Mouse (Mus musculus): Measurements from ENCODE around the gene Tmprss5. TPM values are rescaled to one million over a fixed set of nuclear protein-coding genes. Genes with fewer than 3 reads are reported as not detected.

Gene Tmprss5
- 1.2 and 1.6 TPM in 2 replicates for polyA plus RNA-seq (2021; fragmentation: Nextera tagmentation)
- long read RNA-seq, experiment 1, partial matches to known transcripts, result 13 of 16 reads
- long read RNA-seq, experiment 1, other reads (novel, unspliced or antisense), result 2 of 16 reads
- long read RNA-seq, experiment 2, partial matches to known transcripts, result 1 of 2 reads
- long read RNA-seq, experiment 2, other reads (novel, unspliced or antisense), result 1 of 2 reads

GRCm38 (mm10) chr9:49081107-49081506 lies at the start of gene Tmprss5:
TSS of gene Tmprss5 (plus strand) at chr9:49081260.

GRCm38 (mm10) chr9:49055333-49056205 lies 25.5 kb upstream of the Tmprss5 start, which contains the start of gene Zw10:
TSS of gene Zw10 (plus strand) at chr9:49055613.

Other genes starting within 250 kb of the Tmprss5 start
- gene Zbtb16, start 245.0 kb upstream of the Tmprss5 start, polyA plus RNA-seq (2021; fragmentation: Nextera tagmentation), result 4.9 and 5.4 TPM in 2 replicates
- 6.3 and 9.8 TPM in 2 replicates for gene Htr3a, start 170.2 kb upstream of the Tmprss5 start, polyA plus RNA-seq (2021; fragmentation: Nextera tagmentation)
- gene Htr3b, start 116.3 kb upstream of the Tmprss5 start, polyA plus RNA-seq (2021; fragmentation: Nextera tagmentation), result not detected in 2 replicates
- gene Usp28, start 95.9 kb upstream of the Tmprss5 start, polyA plus RNA-seq (2021; fragmentation: Nextera tagmentation), result 8.4 and 9.4 TPM in 2 replicates
- 5.4 and 7.0 TPM in 2 replicates for gene Zw10, start 25.6 kb upstream of the Tmprss5 start, polyA plus RNA-seq (2021; fragmentation: Nextera tagmentation)
- gene Gm4894, start 169.3 kb downstream of the Tmprss5 start, polyA plus RNA-seq (2021; fragmentation: Nextera tagmentation), result not detected in 2 replicates